Mouse (Mus musculus): ENCODE measurements around the gene Ptgs2. TPM values are rescaled to one million over a fixed set of nuclear protein-coding genes. Genes with fewer than 3 reads are reported as not detected.

Ptgs2 gene
- polyA plus RNA-seq, 1 experiment from 2014 or later = not detected

DNA sequence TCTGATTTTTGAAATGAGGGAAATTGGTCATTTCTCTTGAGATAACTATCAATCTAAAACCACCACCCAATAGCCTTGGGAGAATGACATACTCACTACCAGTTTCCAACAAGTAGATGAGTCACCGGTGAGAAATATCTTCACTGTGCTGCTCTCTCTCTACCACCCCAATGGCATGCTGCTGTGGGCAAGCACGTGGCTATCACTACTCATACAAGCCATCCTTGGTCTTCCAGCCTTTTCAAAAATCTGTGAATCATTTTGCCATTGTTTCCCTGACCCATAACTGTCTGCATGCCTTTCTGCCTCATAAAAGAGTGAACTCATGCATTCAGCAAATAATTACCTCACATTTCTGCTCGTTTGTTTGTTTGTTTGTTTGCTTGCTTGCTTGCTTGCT is 51.6 kb downstream of the Ptgs2 start:
- Histone ChIP-seq H3K27me3 (no peaks in the 10 kb centered on the region), H3K4me3 (replicated peaks) (no peak overlapping the region), H3K4me1 (replicated peaks) (no peaks in the 10 kb centered on the region), H3K27ac (replicated peaks) (no peak overlapping the region), H3K4me2 (no peak overlapping the region), H3K36me3 (replicated peaks) (no peaks in the 10 kb centered on the region), H3K9me3 (replicated peaks) (no peaks in the 10 kb centered on the region), H3K9ac (no peak overlapping the region)
- no peak for ATAC-seq (ENCODE audit: insufficient read depth)
- 44% methylated on average over 3 of the region's 3 CpGs for WGBS (ENCODE audit: insufficient replicate concordance)

Small RNAs within 50 kb of the gene (microRNA-seq; reads per million reads assigned to microRNA genes)
- gene Gm44329 = not detected

Other genes starting within 250 kb of the Ptgs2 start
- gene Pla2g4a, start 138.7 kb upstream of the Ptgs2 start, polyA plus RNA-seq (2015; fragmentation: Nextera tagmentation; extraction: Ambion mirVana) = 6.3 and 6.4 TPM in 2 replicates
- gene Pdc, start 219.4 kb downstream of the Ptgs2 start, polyA plus RNA-seq (2015; fragmentation: Nextera tagmentation; extraction: Ambion mirVana) = not detected in 2 replicates